Mouse (Mus musculus): ENCODE data around the gene Serinc2. TPM values are rescaled to one million over a fixed set of nuclear protein-coding genes. Genes with fewer than 3 reads are reported as not detected.

Gene Serinc2
- polyA plus RNA-seq (2014; fragmentation: Illumina TruSeq; extraction: RNeasy Lipid Tissue Mini Kit (QIAGEN cat#74804); ENCODE audit: low replicate concordance): 0.82 TPM

GRCm38 (mm10) chr4:130279105-130279504 is at the start of gene Serinc2:
TSS of gene Serinc2 (minus strand) at chr4:130279205.

GRCm38 (mm10) chr4:130308231-130309081 is 29.5 kb upstream of the Serinc2 start, which contains the start of the genes Fabp3 and Gm10570:
TSS of gene Fabp3 (plus strand) at chr4:130308595.
TSS of gene Gm10570 (minus strand) at chr4:130308674.

GRCm38 (mm10) chr4:130222179-130222578 is 56.8 kb downstream of the Serinc2 start, which contains the start of gene Gm853:
TSS of gene Gm853 (minus strand) at chr4:130222401.

Other genes starting within 250 kb of the Serinc2 start
- gene Col16a1, start 231.4 kb downstream of the Serinc2 start, polyA plus RNA-seq (2014; fragmentation: Illumina TruSeq; extraction: RNeasy Lipid Tissue Mini Kit (QIAGEN cat#74804); ENCODE audit: low replicate concordance): 1.4 TPM
- gene Pef1, start 176.6 kb downstream of the Serinc2 start, polyA plus RNA-seq (2014; fragmentation: Illumina TruSeq; extraction: RNeasy Lipid Tissue Mini Kit (QIAGEN cat#74804); ENCODE audit: low replicate concordance): 5.3 TPM
- gene Hcrtr1, start 139.8 kb downstream of the Serinc2 start, polyA plus RNA-seq (2014; fragmentation: Illumina TruSeq; extraction: RNeasy Lipid Tissue Mini Kit (QIAGEN cat#74804); ENCODE audit: low replicate concordance): not detected
- gene Tinagl1, start 104.1 kb downstream of the Serinc2 start, polyA plus RNA-seq (2014; fragmentation: Illumina TruSeq; extraction: RNeasy Lipid Tissue Mini Kit (QIAGEN cat#74804); ENCODE audit: low replicate concordance): 3.1 TPM
- not detected for gene Gm853, start 56.8 kb downstream of the Serinc2 start, polyA plus RNA-seq (2014; fragmentation: Illumina TruSeq; extraction: RNeasy Lipid Tissue Mini Kit (QIAGEN cat#74804); ENCODE audit: low replicate concordance)
- not detected for gene Fabp3, start 29.4 kb upstream of the Serinc2 start, polyA plus RNA-seq (2014; fragmentation: Illumina TruSeq; extraction: RNeasy Lipid Tissue Mini Kit (QIAGEN cat#74804); ENCODE audit: low replicate concordance)
- not detected for gene Gm10570, start 29.5 kb upstream of the Serinc2 start, polyA plus RNA-seq (2014; fragmentation: Illumina TruSeq; extraction: RNeasy Lipid Tissue Mini Kit (QIAGEN cat#74804); ENCODE audit: low replicate concordance)
- gene Zcchc17, start 80.7 kb upstream of the Serinc2 start, polyA plus RNA-seq (2014; fragmentation: Illumina TruSeq; extraction: RNeasy Lipid Tissue Mini Kit (QIAGEN cat#74804); ENCODE audit: low replicate concordance): 20.3 TPM
- 9.6 TPM for gene Snrnp40, start 80.9 kb upstream of the Serinc2 start, polyA plus RNA-seq (2014; fragmentation: Illumina TruSeq; extraction: RNeasy Lipid Tissue Mini Kit (QIAGEN cat#74804); ENCODE audit: low replicate concordance)

Measured in small intestine, adult 10 weeks (tissue).